Mouse (Mus musculus) G1E (cell line): ENCODE results near the gene Adamtsl3.

Experiments used
- CTCF ChIP-seq: IDR thresholded peaks from 2 replicates; pipeline ENCODE4 v1.5.1; 2012; ENCODE audit warnings: low read depth, low read length, inconsistent platforms, mixed read lengths
- GATA1 ChIP-seq: IDR thresholded peaks from 2 replicates; pipeline ENCODE4 v1.6.1; 2012; ENCODE audit warnings: borderline replicate concordance, low read length, inconsistent platforms, mixed read lengths

- no peak for TF ChIP-seq CTCF
- TF ChIP-seq GATA1, result no peak
Observed at GRCm38 (mm10) chr7:82329831-82330230, 5.7 kb upstream of the Adamtsl3 start.
